Mouse (Mus musculus): ENCODE data around the gene Gpr162. TPM values are rescaled to one million over a fixed set of nuclear protein-coding genes. Genes with fewer than 3 reads are reported as not detected.

The Gpr162 gene
- polyA plus RNA-seq, 1 experiment = 2.4 TPM

GRCm38 (mm10) chr6:124856321-124856720, 7.5 kb downstream of the Gpr162 start:
- H3K9ac ChIP-seq (ENCODE audit: low read depth, poor library complexity, severe bottlenecking) = no peak overlapping the region
- H3K27me3 ChIP-seq (ENCODE audit: control insufficient read depth, insufficient read depth, low read length, poor library complexity, severe bottlenecking) = no peaks in the 10 kb centered on the region
- H3K27ac ChIP-seq (ENCODE audit: insufficient read depth, low read length) = no peak overlapping the region
- H3K4me1 ChIP-seq (ENCODE audit: control insufficient read depth, insufficient read depth, low read length) = peaks cover 12% of the 10 kb centered on the region
- no peaks in the 10 kb centered on the region for H3K9me3 ChIP-seq (replicated peaks; ENCODE audit: control insufficient read depth, insufficient read depth, low read length, poor library complexity, severe bottlenecking)
- no peak for TF ChIP-seq CTCF (IDR thresholded peaks at IDR 0.05; ENCODE audit: low read depth, low read length)
- TF ChIP-seq POLR2A (IDR thresholded peaks at IDR 0.05; ENCODE audit: insufficient read depth, low read length) = no peak
- no peak for TF ChIP-seq EP300 (IDR thresholded peaks at IDR 0.05; ENCODE audit: insufficient read depth, low read depth, low read length)
- H3K36me3 ChIP-seq (ENCODE audit: control insufficient read depth, insufficient read depth, low read length, poor library complexity, severe bottlenecking) = no peaks in the 10 kb centered on the region
- H3K4me3 ChIP-seq (ENCODE audit: low read depth, low read length) = peak overlapping the region; percentile 64

GRCm38 (mm10) chr6:124854647-124855046, 9.1 kb downstream of the Gpr162 start:
- TF ChIP-seq POLR2A (IDR thresholded peaks at IDR 0.05; ENCODE audit: insufficient read depth, low read length) (no peak), EP300 (IDR thresholded peaks at IDR 0.05; ENCODE audit: insufficient read depth, low read depth, low read length) (no peak), CTCF (IDR thresholded peaks at IDR 0.05; ENCODE audit: low read depth, low read length) (no peak)
- H3K27ac ChIP-seq (ENCODE audit: insufficient read depth, low read length) = no peak overlapping the region
- no peak overlapping the region for H3K4me3 ChIP-seq (ENCODE audit: low read depth, low read length)
- no peaks in the 10 kb centered on the region for H3K9me3 ChIP-seq (replicated peaks; ENCODE audit: control insufficient read depth, insufficient read depth, low read length, poor library complexity, severe bottlenecking)
- H3K9ac ChIP-seq (ENCODE audit: low read depth, poor library complexity, severe bottlenecking) = no peak overlapping the region
- peaks cover 13% of the 10 kb centered on the region for H3K4me1 ChIP-seq (ENCODE audit: control insufficient read depth, insufficient read depth, low read length)
- no peaks in the 10 kb centered on the region for H3K36me3 ChIP-seq (ENCODE audit: control insufficient read depth, insufficient read depth, low read length, poor library complexity, severe bottlenecking)
- no peaks in the 10 kb centered on the region for H3K27me3 ChIP-seq (ENCODE audit: control insufficient read depth, insufficient read depth, low read length, poor library complexity, severe bottlenecking)

GRCm38 (mm10) chr6:124850535-124850934, 13.2 kb downstream of the Gpr162 start:
- Histone ChIP-seq H3K27ac (ENCODE audit: insufficient read depth, low read length) (no peak overlapping the region), H3K9ac (ENCODE audit: low read depth, poor library complexity, severe bottlenecking) (no peak overlapping the region), H3K27me3 (ENCODE audit: control insufficient read depth, insufficient read depth, low read length, poor library complexity, severe bottlenecking) (no peaks in the 10 kb centered on the region), H3K4me3 (ENCODE audit: low read depth, low read length) (no peak overlapping the region), H3K9me3 (replicated peaks; ENCODE audit: control insufficient read depth, insufficient read depth, low read length, poor library complexity, severe bottlenecking) (no peaks in the 10 kb centered on the region), H3K36me3 (ENCODE audit: control insufficient read depth, insufficient read depth, low read length, poor library complexity, severe bottlenecking) (no peaks in the 10 kb centered on the region), H3K4me1 (ENCODE audit: control insufficient read depth, insufficient read depth, low read length) (peaks cover 4% of the 10 kb centered on the region)
- peak; percentile 50; the same call in 1 of the 2 replicates for TF ChIP-seq EP300 (IDR thresholded peaks at IDR 0.05; ENCODE audit: insufficient read depth, low read depth, low read length)
- TF ChIP-seq POLR2A (IDR thresholded peaks at IDR 0.05; ENCODE audit: insufficient read depth, low read length) = no peak
- TF ChIP-seq CTCF (IDR thresholded peaks at IDR 0.05; ENCODE audit: low read depth, low read length) = no peak

GRCm38 (mm10) chr6:124847305-124847704, 16.5 kb downstream of the Gpr162 start:
- no peak for TF ChIP-seq POLR2A (IDR thresholded peaks at IDR 0.05; ENCODE audit: insufficient read depth, low read length)
- TF ChIP-seq CTCF (IDR thresholded peaks at IDR 0.05; ENCODE audit: low read depth, low read length) = peak; percentile 88
- Histone ChIP-seq H3K4me3 (ENCODE audit: low read depth, low read length) (no peak overlapping the region), H3K27ac (ENCODE audit: insufficient read depth, low read length) (no peak overlapping the region), H3K27me3 (ENCODE audit: control insufficient read depth, insufficient read depth, low read length, poor library complexity, severe bottlenecking) (no peaks in the 10 kb centered on the region), H3K9me3 (replicated peaks; ENCODE audit: control insufficient read depth, insufficient read depth, low read length, poor library complexity, severe bottlenecking) (no peaks in the 10 kb centered on the region), H3K36me3 (ENCODE audit: control insufficient read depth, insufficient read depth, low read length, poor library complexity, severe bottlenecking) (no peaks in the 10 kb centered on the region), H3K9ac (ENCODE audit: low read depth, poor library complexity, severe bottlenecking) (no peak overlapping the region), H3K4me1 (ENCODE audit: control insufficient read depth, insufficient read depth, low read length) (peaks cover 4% of the 10 kb centered on the region)

- peaks cover 2% of the 10 kb centered on the region for H3K4me1 ChIP-seq (ENCODE audit: control insufficient read depth, insufficient read depth, low read length)
- no peak within 1 kb of the TSS for H3K4me3 ChIP-seq (ENCODE audit: low read depth, low read length)
- no peaks in the 10 kb centered on the region for H3K9me3 ChIP-seq (replicated peaks; ENCODE audit: control insufficient read depth, insufficient read depth, low read length, poor library complexity, severe bottlenecking)
- H3K27ac ChIP-seq (ENCODE audit: insufficient read depth, low read length) = no peak within 1 kb of the TSS
- no peak within 1 kb of the TSS for H3K9ac ChIP-seq (ENCODE audit: low read depth, poor library complexity, severe bottlenecking)
- TF ChIP-seq CTCF (IDR thresholded peaks at IDR 0.05; ENCODE audit: low read depth, low read length) (no peak), EP300 (IDR thresholded peaks at IDR 0.05; ENCODE audit: insufficient read depth, low read depth, low read length) (no peak), POLR2A (IDR thresholded peaks at IDR 0.05; ENCODE audit: insufficient read depth, low read length) (no peak)
- H3K27me3 ChIP-seq (ENCODE audit: control insufficient read depth, insufficient read depth, low read length, poor library complexity, severe bottlenecking) = no peaks in the 10 kb centered on the region
- H3K36me3 ChIP-seq (ENCODE audit: control insufficient read depth, insufficient read depth, low read length, poor library complexity, severe bottlenecking) = no peaks in the 10 kb centered on the region
Measured at GRCm38 (mm10) chr6:124840241-124841167, 23.3 kb downstream of the Gpr162 start, which contains the start of gene Gnb3. Gene Gnb3 (minus strand): TSS chr6:124840275.

- no peaks in the 10 kb centered on the region for H3K9me3 ChIP-seq (replicated peaks; ENCODE audit: control insufficient read depth, insufficient read depth, low read length, poor library complexity, severe bottlenecking)
- no peaks in the 10 kb centered on the region for H3K36me3 ChIP-seq (ENCODE audit: control insufficient read depth, insufficient read depth, low read length, poor library complexity, severe bottlenecking)
- H3K9ac ChIP-seq (ENCODE audit: low read depth, poor library complexity, severe bottlenecking) = no peak overlapping the region
- TF ChIP-seq CTCF (IDR thresholded peaks at IDR 0.05; ENCODE audit: low read depth, low read length) (no peak), EP300 (IDR thresholded peaks at IDR 0.05; ENCODE audit: insufficient read depth, low read depth, low read length) (no peak), POLR2A (IDR thresholded peaks at IDR 0.05; ENCODE audit: insufficient read depth, low read length) (no peak)
- H3K4me3 ChIP-seq (ENCODE audit: low read depth, low read length) = no peak overlapping the region
- no peak overlapping the region for H3K27ac ChIP-seq (ENCODE audit: insufficient read depth, low read length)
- H3K27me3 ChIP-seq (ENCODE audit: control insufficient read depth, insufficient read depth, low read length, poor library complexity, severe bottlenecking) = no peaks in the 10 kb centered on the region
- peaks cover 2% of the 10 kb centered on the region for H3K4me1 ChIP-seq (ENCODE audit: control insufficient read depth, insufficient read depth, low read length)
Measured at GRCm38 (mm10) chr6:124839805-124840204, 24.0 kb downstream of the Gpr162 start.

Measured in ES-Bruce4 (cell line).